Mouse (Mus musculus): ENCODE measurements around the gene Nrarp.

The Nrarp gene

DNA sequence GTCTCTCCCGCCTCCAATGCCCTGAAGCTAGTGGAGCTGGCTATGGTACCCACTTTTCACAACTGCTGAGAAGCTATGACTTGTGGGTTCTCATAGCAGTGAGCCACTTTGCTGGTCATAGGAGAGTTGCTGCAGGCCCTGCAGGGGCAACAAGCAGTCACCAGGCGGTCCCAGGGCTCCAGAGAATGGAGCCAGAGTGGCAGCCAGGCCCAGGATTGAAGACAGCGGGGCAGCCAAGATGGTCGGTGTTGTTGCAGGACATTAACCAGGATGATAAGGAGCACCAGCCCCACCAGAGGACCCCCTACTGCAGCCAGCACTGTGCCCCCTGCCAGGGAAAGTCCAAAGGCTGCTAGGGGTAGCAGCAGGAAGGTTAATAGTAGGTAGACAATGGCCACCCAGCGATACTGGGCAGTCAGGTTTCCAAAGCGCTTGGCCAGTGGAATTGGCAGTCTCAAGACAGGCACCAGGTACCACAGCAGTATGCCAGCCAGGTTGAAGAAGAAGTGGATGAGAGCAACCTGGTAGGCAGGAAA is 48.5 kb downstream of the Nrarp start:
- no peak for DNase-seq (ENCODE audit: low read depth)

DNA sequence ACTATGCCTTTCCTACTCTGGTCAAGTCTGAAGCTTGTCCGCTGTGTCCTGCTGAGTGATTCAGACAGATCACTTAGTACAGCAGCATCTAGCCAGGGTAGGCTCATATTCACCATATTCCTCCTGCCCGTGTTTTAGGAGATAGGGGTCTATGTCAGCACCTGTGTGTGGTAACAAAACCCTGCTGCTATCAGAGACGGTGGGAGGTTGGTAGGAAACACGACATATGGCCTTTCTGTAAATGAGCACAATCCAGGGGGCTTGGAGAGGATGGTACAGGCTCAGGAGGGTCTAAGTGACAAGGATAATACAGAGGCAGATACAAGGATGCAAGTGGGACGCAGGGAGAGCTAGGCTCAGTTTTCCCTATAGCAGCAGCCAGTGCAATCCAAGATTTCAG is 49.0 kb downstream of the Nrarp start:
- no peak for DNase-seq (ENCODE audit: low read depth)

DNA sequence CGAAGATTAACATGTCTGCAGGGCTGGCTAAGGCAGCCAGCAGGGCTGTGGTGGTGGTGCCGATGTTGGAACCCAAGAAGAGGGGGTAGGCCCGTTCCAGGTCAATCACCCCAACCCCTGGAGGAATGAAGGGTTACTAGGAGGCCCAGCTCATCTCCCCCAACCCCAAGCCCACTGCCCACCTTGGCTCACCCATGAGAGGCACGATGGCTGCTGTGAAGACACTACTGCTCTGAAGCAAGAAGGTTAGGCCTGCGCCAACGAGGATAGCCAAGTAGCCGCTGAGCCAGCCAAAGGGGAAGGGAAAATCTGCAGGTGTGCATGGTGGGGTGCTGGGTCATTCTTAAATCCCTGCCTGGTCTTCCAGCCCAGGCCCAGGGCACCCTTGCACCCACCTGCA is 50.0 kb downstream of the Nrarp start:
- DNase-seq (ENCODE audit: low read depth), result no peak

DNA sequence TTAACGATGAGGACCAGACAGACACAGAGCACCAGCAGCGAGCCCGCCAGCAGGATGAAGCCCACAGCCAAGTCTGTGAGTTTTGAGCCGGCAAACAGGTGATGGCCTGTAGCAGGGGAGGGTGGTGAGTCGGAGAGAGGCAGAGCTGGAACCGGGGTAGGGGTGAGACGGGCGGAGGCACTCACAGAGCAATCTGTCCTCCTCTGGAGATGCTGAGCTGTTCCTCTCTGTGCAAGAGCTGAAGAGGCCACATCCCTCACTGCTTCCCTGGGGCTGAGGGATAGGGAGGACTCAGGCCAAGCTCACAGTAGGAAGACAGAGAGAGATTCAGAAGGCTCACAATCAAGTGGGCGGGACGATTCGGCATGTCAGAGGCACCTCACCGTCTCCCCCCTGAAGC is 50.5 kb downstream of the Nrarp start:
- DNase-seq (ENCODE audit: low read depth), result no peak
